Mouse (Mus musculus) liver, postnatal 0 days (tissue): Measurements from ENCODE around the gene Ttc28. TPM values are rescaled to one million over a fixed set of nuclear protein-coding genes. Genes with fewer than 3 reads are reported as not detected.
"Not testable (repeated sequence)": the region's sequence is repeated elsewhere in the genome, so short reads cannot be mapped to it uniquely, and the experiment has no call there.

ENCODE experiments used
- ATAC-seq: fragments of 200-750 bp; cut with Nextera tagmentation; 2 replicates; pipeline ENCODE4 v1.8.0; 2017; ENCODE audit warnings: mild to moderate bottlenecking, moderate library complexity
- DNase-seq: peaks from one replicate; pipeline ENCODE4 v3.0.0-alpha.2; 2016
- H3K27ac ChIP-seq: fragments of 300-500 bp; sonication (generic); 2 replicates; pipeline ENCODE4 v1.5.1; 2014; ENCODE audit warnings: antibody characterized with exemption, moderate library complexity, mild to moderate bottlenecking, low read depth
- H3K27me3 ChIP-seq: fragments of 300-500 bp; sonication (generic); 2 replicates; pipeline ENCODE4 v1.6.1; 2014; ENCODE audit warnings: low read length, control low read depth, mixed read lengths; ENCODE audit not compliant: insufficient read depth
- H3K36me3 ChIP-seq: fragments of 300-500 bp; sonication (generic); replicated peaks from 2 replicates; pipeline ENCODE4 v1.6.1; 2014; ENCODE audit warnings: mild to moderate bottlenecking, control low read depth, low read length, moderate library complexity, mixed read lengths; ENCODE audit not compliant: insufficient read depth
- H3K4me1 ChIP-seq: fragments of 300-500 bp; sonication (generic); 2 replicates; pipeline ENCODE4 v1.6.1; 2014; ENCODE audit warnings: antibody characterized with exemption, mild to moderate bottlenecking, control low read depth; ENCODE audit not compliant: insufficient read depth
- H3K4me2 ChIP-seq: fragments of 300-500 bp; sonication (generic); 2 replicates; pipeline ENCODE4 v1.6.1; 2014; ENCODE audit warnings: low read depth, mild to moderate bottlenecking, low read length, moderate library complexity, mixed read lengths
- H3K4me3 ChIP-seq: fragments of 300-500 bp; sonication (generic); 2 replicates; pipeline ENCODE4 v1.5.1; 2014; ENCODE audit warnings: low read depth, low read length
- H3K9ac ChIP-seq: fragments of 300-500 bp; sonication (generic); replicated peaks from 2 replicates; pipeline ENCODE4 v1.6.1; 2014; ENCODE audit warnings: mild to moderate bottlenecking, moderate library complexity
- H3K9me3 ChIP-seq: fragments of 300-500 bp; sonication (generic); 2 replicates; pipeline ENCODE4 v1.6.1; 2016; ENCODE audit warnings: mild to moderate bottlenecking, control low read depth, low read length, mixed read lengths
- CTCF ChIP-seq: sonication (generic); IDR thresholded peaks from 2 replicates; pipeline ENCODE4 v1.5.1; 2016; ENCODE audit warnings: antibody characterized with exemption, low read depth
- EP300 ChIP-seq: IDR thresholded peaks from 2 replicates; pipeline ENCODE4 v1.6.1; 2016; ENCODE audit warnings: antibody characterized with exemption, low read depth, mild to moderate bottlenecking
- WGBS: fragments of 180-500 bp; shearing (Covaris S2); extraction: QIAGEN DNeasy Blood & Tissue Kit; methylation state at CpG from one replicate; pipeline ENCODE4 v1.1.7; 2014; ENCODE audit not compliant: insufficient replicate concordance; 5-methylcytosine and 5-hydroxymethylcytosine counted together
- polyA plus RNA-seq: library from polyadenylated mRNA; unstranded; fragments of >200 nt; fragmentation: Nextera tagmentation; extraction: Ambion mirVana; gene quantifications from 2 replicates; pipeline ENCODE4 v1.2.1, GENCODE M21; 2015

The Ttc28 gene
- polyA plus RNA-seq, 1 experiment from 2014 or later = 0.73 TPM

DNA sequence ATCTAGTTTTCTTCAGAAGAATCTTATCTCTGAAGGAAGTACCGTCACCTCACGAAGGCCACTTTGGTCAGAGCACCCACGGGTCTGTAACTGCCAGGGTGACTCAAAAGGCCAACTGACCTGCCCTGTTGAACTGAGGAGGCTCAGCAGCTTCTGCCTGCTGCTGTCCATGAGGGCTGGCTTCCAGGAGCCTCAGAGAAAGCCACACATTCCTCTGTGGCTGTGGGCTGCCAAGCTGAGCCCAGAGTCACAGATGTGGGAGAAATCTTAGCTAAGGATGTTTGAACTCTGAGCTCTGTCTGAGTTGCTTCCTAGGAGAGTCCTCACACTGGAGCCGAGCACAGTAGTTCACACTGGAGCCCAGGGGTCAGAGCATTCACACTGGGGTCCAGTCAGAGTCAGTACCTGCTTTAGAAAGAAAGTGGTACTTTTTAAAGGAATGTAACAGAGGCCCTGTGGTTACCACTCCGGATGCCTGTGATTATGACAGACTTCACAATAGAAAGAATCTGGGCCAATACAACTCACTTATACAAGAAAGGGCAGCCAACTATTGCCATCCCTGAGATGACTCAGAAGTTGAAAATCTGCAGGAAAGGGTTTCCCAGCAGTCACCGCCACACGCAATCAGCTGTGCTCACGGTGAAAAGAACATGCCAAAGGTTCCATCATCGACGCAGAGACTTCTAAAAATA is 368.1 kb downstream of the Ttc28 start:
- Histone ChIP-seq H3K36me3 (no peaks in the 10 kb centered on the region), H3K4me3 (no peak overlapping the region), H3K4me2 (no peak overlapping the region), H3K9ac (no peak overlapping the region), H3K27ac (no peak overlapping the region), H3K4me1 (0 out of 2 replicates have a peak, but pooled peaks cover 2% of the 10 kb centered on the region), H3K27me3 (no peaks in the 10 kb centered on the region), H3K9me3 (no peaks in the 10 kb centered on the region)
- WGBS = 62% methylated on average over 10 of the region's 10 CpGs
- DNase-seq = no peak
- TF ChIP-seq EP300 (no peak), CTCF (no peak)
- ATAC-seq = no peak

DNA sequence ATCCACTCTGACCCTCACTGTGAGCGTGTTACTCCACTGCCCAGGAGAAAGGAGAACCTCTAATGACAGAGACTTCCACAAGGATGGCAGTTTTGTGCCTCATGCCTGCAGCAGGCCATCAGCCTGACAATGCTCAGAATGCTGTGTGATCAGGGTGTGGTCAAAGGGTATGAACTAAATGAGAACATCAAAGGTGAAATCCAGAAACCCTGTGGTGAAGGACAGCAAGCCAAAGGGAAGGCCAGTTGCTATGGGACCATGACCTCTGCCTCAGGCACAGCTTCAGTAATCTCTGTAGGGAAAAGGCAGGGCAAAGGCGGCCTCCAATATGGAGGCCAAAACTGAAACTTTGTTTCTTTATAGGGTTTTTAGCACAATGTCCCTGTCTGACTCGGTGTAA is 372.5 kb downstream of the Ttc28 start:
- Histone ChIP-seq H3K27me3 (no peaks in the 10 kb centered on the region), H3K9ac (no peak overlapping the region), H3K9me3 (no peaks in the 10 kb centered on the region), H3K4me2 (no peak overlapping the region), H3K27ac (no peak overlapping the region), H3K4me3 (no peak overlapping the region), H3K36me3 (no peaks in the 10 kb centered on the region), H3K4me1 (no peaks in the 10 kb centered on the region)
- TF ChIP-seq EP300 (no peak), CTCF (no peak)
- ATAC-seq (no peak), DNase-seq (no peak)
- WGBS = 86% methylated on average over 3 of the region's 3 CpGs

DNA sequence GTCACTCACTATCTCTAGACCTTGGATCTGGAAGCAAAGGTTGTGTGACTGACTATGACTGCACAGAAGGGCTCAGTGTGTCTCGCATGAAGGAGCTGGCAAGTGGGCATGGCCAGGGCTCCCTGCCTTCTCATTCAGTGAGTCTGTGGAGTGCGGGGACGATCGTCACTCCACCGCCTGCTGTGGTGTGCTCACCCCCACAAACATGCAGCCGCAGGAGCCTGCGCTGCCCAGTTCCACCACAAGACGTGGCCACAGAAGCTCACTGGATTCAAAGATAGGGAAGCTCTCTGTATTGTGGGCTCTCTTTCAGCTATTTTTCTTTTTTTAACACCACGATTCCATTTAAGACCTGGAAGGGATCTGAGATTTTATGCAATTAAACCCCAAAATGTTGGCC is 374.8 kb downstream of the Ttc28 start:
- WGBS = 35% methylated on average over 9 of the region's 9 CpGs
- no peaks in the 10 kb centered on the region for H3K36me3 ChIP-seq
- no peaks in the 10 kb centered on the region for H3K4me1 ChIP-seq
- no peak overlapping the region for H3K4me2 ChIP-seq
- H3K9me3 ChIP-seq = no peaks in the 10 kb centered on the region
- no peak overlapping the region for H3K9ac ChIP-seq
- H3K27ac ChIP-seq = no peak overlapping the region
- no peaks in the 10 kb centered on the region for H3K27me3 ChIP-seq
- no peak for ATAC-seq
- no peak for TF ChIP-seq EP300
- TF ChIP-seq CTCF = no peak
- DNase-seq = no peak
- no peak overlapping the region for H3K4me3 ChIP-seq

DNA sequence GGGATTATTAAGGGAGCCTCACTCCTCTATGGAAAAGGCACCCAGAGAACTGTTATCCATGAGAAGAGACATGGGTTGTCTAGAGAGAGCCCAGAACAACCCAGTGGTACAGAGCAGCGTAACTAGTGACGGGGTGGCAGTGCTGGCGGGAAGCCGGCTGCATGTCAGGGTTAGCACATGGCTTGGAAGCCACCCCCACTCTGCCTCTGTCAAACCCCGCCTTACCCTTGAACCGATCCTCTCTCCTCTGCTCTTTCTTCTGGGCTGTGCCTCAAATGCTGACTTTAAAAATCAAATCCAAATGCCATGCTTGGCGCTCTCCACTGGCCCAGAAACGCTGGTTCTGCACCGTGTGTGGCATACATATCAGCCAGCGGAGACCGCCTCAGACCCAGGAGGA is 375.2 kb downstream of the Ttc28 start:
- no peak for ATAC-seq
- TF ChIP-seq EP300 = no peak
- TF ChIP-seq CTCF = no peak
- 77% methylated on average over 11 of the region's 11 CpGs for WGBS
- Histone ChIP-seq H3K9me3 (no peaks in the 10 kb centered on the region), H3K27me3 (no peaks in the 10 kb centered on the region), H3K4me2 (no peak overlapping the region), H3K4me3 (no peak overlapping the region), H3K4me1 (no peaks in the 10 kb centered on the region), H3K27ac (no peak overlapping the region), H3K9ac (no peak overlapping the region), H3K36me3 (no peaks in the 10 kb centered on the region)
- DNase-seq = no peak

DNA sequence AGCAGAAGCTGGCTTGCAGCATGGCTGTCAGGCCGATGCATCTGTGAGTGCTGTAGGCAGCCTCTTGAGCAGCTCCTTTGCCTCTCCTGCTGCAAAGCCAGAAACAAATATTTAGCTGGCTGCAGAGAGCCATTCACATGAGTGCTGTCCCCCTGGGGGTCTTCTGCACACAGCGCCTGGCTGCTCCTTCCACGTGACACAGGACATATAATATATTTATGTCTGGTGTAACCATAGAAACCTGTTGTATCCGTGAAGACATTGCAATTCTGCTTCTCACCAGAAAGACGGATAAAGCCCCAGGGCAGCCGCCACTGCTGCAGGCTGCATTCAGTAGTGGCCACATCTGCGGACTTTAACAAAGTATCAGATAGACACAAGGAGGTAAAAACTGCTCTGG is 376.6 kb downstream of the Ttc28 start:
- no peak overlapping the region for H3K9ac ChIP-seq
- no peak overlapping the region for H3K27ac ChIP-seq
- no peak for TF ChIP-seq CTCF
- no peak for TF ChIP-seq EP300
- no peak overlapping the region for H3K4me3 ChIP-seq
- 79% methylated on average over 7 of the region's 7 CpGs for WGBS
- no peaks in the 10 kb centered on the region for H3K36me3 ChIP-seq
- no peaks in the 10 kb centered on the region for H3K27me3 ChIP-seq
- DNase-seq = no peak
- no peaks in the 10 kb centered on the region for H3K4me1 ChIP-seq
- H3K9me3 ChIP-seq = no peaks in the 10 kb centered on the region
- no peak overlapping the region for H3K4me2 ChIP-seq
- ATAC-seq = no peak

DNA sequence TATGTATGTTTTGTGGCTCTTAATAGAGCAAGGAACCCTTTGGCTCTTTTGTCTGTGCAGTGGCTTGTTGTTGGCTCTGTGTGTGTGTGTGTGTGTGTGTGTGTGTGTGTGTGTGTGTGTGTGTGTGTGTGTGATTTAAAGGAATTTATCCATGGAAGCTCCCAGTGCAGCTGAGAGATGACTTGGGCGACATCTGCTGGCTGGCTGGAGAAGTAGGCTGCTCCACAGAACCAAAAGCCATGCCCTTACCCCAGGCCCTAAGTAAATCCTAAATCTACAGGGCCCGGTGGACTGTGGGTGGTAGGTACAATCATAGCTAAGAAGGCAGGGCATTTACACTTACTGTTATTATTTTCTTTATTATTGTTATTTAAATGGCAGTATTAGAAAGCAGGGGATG is 377.5 kb downstream of the Ttc28 start:
- no peak for ATAC-seq
- Histone ChIP-seq H3K4me3 (no peak overlapping the region), H3K27ac (no peak overlapping the region), H3K4me2 (no peak overlapping the region), H3K9me3 (no peaks in the 10 kb centered on the region), H3K27me3 (no peaks in the 10 kb centered on the region), H3K9ac (no peak overlapping the region), H3K36me3 (no peaks in the 10 kb centered on the region), H3K4me1 (0 out of 2 replicates have a peak, but pooled peaks cover 1% of the 10 kb centered on the region)
- TF ChIP-seq CTCF (peak; percentile 71), EP300 (no peak)
- peak; percentile 60 for DNase-seq
- WGBS = 8% methylated on average over 2 of the region's 2 CpGs

DNA sequence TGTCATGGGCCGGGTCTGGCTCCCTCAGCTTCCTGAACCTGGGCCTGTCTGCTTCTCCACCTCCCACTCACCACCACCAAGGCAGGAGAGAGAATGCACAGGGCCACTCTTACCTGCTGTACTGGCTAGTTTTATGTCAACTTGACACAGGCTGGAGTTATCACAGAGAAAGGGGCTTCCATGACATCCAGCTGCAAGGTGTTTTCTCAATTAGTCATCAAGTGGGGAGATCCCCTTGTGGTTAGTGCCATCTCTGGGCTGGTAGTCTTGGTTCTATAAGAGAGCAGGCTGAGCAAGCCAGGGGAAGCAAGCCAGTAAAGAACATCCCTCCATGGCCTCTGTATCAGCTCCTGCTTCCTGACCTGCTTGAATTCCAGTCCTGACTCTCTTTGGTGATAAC is 381.6 kb downstream of the Ttc28 start:
- 50% methylated on average over 1 of the region's 1 CpGs for WGBS
- ATAC-seq, H3K9me3 ChIP-seq: not testable (repeated sequence)

More for the DNA sequence above, 381.6 kb downstream of the Ttc28 start:
- not testable (repeated sequence) for H3K4me1 ChIP-seq, H3K27me3 ChIP-seq, H3K4me3 ChIP-seq, H3K4me2 ChIP-seq, H3K9ac ChIP-seq, H3K27ac ChIP-seq, H3K36me3 ChIP-seq, DNase-seq
